8 mouse cellular contexts compared by ENCODE assay signal in the genomic region with DNA sequence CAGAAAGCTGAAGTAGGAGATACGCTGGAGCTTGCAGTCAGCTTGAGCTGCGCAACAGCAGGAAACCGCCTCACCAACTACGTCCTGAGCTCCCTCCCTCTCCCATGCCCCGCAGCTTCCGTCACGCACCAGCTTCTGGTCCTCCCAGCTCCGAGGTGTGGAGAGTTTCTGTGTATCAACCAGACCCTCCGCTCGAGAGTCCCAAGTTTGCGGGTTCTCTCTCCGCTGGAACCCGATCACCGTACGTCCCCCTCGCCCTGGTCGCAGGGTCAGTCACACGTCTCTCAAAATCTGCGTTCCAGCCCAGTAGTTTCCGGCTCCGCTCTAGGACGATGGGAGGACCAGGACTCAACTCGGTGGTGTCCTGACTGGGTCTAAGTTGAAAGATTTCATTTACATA. TPM values are rescaled to one million over a fixed set of nuclear protein-coding genes. Genes with fewer than 3 reads are reported as not detected.
DNase-seq lines count a peak whose midpoint lies in the region; ATAC-seq and TF ChIP-seq lines count a peak whose summit lies in the region.

Gene Zscan26, minus strand, starts transcription at position 282 of the 400 bp plus-strand sequence.

- peak within 1 kb of the TSS; percentile 79 for H3K4me3 ChIP-seq in forebrain, embryonic 13.5 days
- H3K4me3 ChIP-seq in liver, postnatal 0 days (ENCODE audit: low read depth, low read length): peak within 1 kb of the TSS; percentile 58
- peak within 1 kb of the TSS; percentile 77 for H3K4me3 ChIP-seq in neural tube, embryonic 14.5 days (ENCODE audit: low read depth, low read length)

- peaks cover 14% of the 10 kb centered on the region for H3K36me3 ChIP-seq in forebrain, embryonic 13.5 days (ENCODE audit: poor library complexity, severe bottlenecking)
- H3K36me3 ChIP-seq in liver, postnatal 0 days (replicated peaks; ENCODE audit: insufficient read depth, low read length): 0 out of 2 replicates have a peak, but pooled peaks cover 4% of the 10 kb centered on the region
- H3K36me3 ChIP-seq in neural tube, embryonic 14.5 days (ENCODE audit: control insufficient read depth, insufficient read depth, low read length): peaks cover 6% of the 10 kb centered on the region; the same call in 1 of the 2 replicates

- H3K9ac ChIP-seq in forebrain, embryonic 13.5 days: peak within 1 kb of the TSS; percentile 78
- peak within 1 kb of the TSS; percentile 61 for H3K9ac ChIP-seq in liver, postnatal 0 days (replicated peaks)
- peak within 1 kb of the TSS; percentile 67 for H3K9ac ChIP-seq in neural tube, embryonic 14.5 days (replicated peaks; ENCODE audit: low read depth, low read length)

- 0 out of 2 replicates have a peak, but pooled peaks have one; percentile 38 for TF ChIP-seq EP300 in liver, postnatal 0 days (IDR thresholded peaks at IDR 0.05; ENCODE audit: low read depth)

- no peak for TF ChIP-seq CTCF in liver, postnatal 0 days (IDR thresholded peaks at IDR 0.05; ENCODE audit: low read depth)

- intact Hi-C loops in heart, postnatal 10 days (cut with DNase I): loop anchor here (2.0 to 5.0 kb wide), 2 partner anchors 51 to 91 kb away; partner anchors contain the start of genes Zkscan3 and Zscan12

- H3K4me2 ChIP-seq in forebrain, embryonic 13.5 days: peak within 1 kb of the TSS; percentile 79
- peak within 1 kb of the TSS; percentile 75 for H3K4me2 ChIP-seq in liver, postnatal 0 days (ENCODE audit: low read depth, low read length)
- peak within 1 kb of the TSS; percentile 72 for H3K4me2 ChIP-seq in neural tube, embryonic 14.5 days (ENCODE audit: low read depth, low read length)

- H3K9me3 ChIP-seq in forebrain, embryonic 13.5 days (replicated peaks): no peaks in the 10 kb centered on the region
- H3K9me3 ChIP-seq in liver, postnatal 0 days (ENCODE audit: low read length): no peaks in the 10 kb centered on the region
- no peaks in the 10 kb centered on the region for H3K9me3 ChIP-seq in neural tube, embryonic 14.5 days (ENCODE audit: control insufficient read depth, low read length)

- ATAC-seq in forebrain, embryonic 13.5 days: peak; percentile 95
- peak; percentile 95 for ATAC-seq in liver, postnatal 0 days
- ATAC-seq in neural tube, embryonic 14.5 days (ENCODE audit: low read depth): peak; percentile 94

- H3K4me1 ChIP-seq in forebrain, embryonic 13.5 days: peaks cover 17% of the 10 kb centered on the region
- peaks cover 23% of the 10 kb centered on the region for H3K4me1 ChIP-seq in liver, postnatal 0 days (ENCODE audit: insufficient read depth)
- peaks cover 9% of the 10 kb centered on the region; the same call in 1 of the 2 replicates for H3K4me1 ChIP-seq in neural tube, embryonic 14.5 days (ENCODE audit: control insufficient read depth, insufficient read depth, low read length)

- peaks cover 16% of the 10 kb centered on the region; the same call in 1 of the 2 replicates for H3K27me3 ChIP-seq in forebrain, embryonic 13.5 days
- H3K27me3 ChIP-seq in liver, postnatal 0 days (ENCODE audit: insufficient read depth, low read length): no peaks in the 10 kb centered on the region
- H3K27me3 ChIP-seq in neural tube, embryonic 14.5 days (ENCODE audit: control insufficient read depth, insufficient read depth, low read length): no peaks in the 10 kb centered on the region

- H3K27ac ChIP-seq in forebrain, embryonic 13.5 days: peak within 1 kb of the TSS; percentile 74
- peak within 1 kb of the TSS; percentile 81 for H3K27ac ChIP-seq in liver, postnatal 0 days (ENCODE audit: low read depth)
- peak within 1 kb of the TSS; percentile 60; the same call in 1 of the 2 replicates for H3K27ac ChIP-seq in neural tube, embryonic 14.5 days (ENCODE audit: low read depth, low read length)

- peak; percentile 57 to 80 for DNase-seq in CD8-positive naive resting alpha-beta T cell, adult 2 months (ENCODE audit: low read depth in 2 of 2, low spot score in 2 of 2)
- DNase-seq in c-Kit-negative CD71-positive TER-119-positive erythroid progenitor cells, embryonic 14.5 days (ENCODE audit: low read depth, low spot score): peak; percentile 50
- DNase-seq in heart, postnatal 10 days: peak; percentile 89 to 93
- peak; percentile 80 for DNase-seq in large intestine, adult 2 months (ENCODE audit: low read depth, low spot score)
- DNase-seq in liver, postnatal 0 days: peak; percentile 85
- peak; percentile 77 for DNase-seq in testis, postnatal 10 days (ENCODE audit: low spot score)

- WGBS in forebrain, embryonic 13.5 days: under 1% methylated on average over 23 of the region's 23 CpGs
- WGBS in large intestine, adult 2 months: under 1% methylated on average over 23 of the region's 23 CpGs
- under 1% methylated on average over 23 of the region's 23 CpGs for WGBS in liver, postnatal 0 days (ENCODE audit: insufficient replicate concordance)
- under 1% methylated on average over 23 of the region's 23 CpGs for WGBS in neural tube, embryonic 14.5 days

RNA-seq across cellular contexts. Expression of gene Zscan26, which starts in this region (rescaled TPM):
- polyA plus RNA-seq in forebrain, embryonic 13.5 days (2015; fragmentation: Nextera tagmentation; extraction: Ambion mirVana): 21.7 and 25.4 TPM in 2 replicates
- 10 to 100 TPM; 20.6 to 22.4 TPM for total RNA-seq in heart, postnatal 10 days (2021)
- 8.3 and 11.0 TPM in 2 replicates for polyA plus RNA-seq in large intestine, adult 2 months (2012; rRNA removed)
- 13.3 and 15.2 TPM in 2 replicates for polyA plus RNA-seq in liver, postnatal 0 days (2015; fragmentation: Nextera tagmentation; extraction: Ambion mirVana)
- polyA plus RNA-seq in neural tube, embryonic 14.5 days (2014; fragmentation: Nextera tagmentation; extraction: Ambion mirVana): 23.0 and 25.3 TPM in 2 replicates

Comparison
In these comparisons a context has a peak if more than half of its experiments do, and no peak if none do; other contexts are left out.
1. Peak in every context shown above with its lines: DNase-seq, ATAC-seq, H3K4me3 ChIP-seq and H3K27ac ChIP-seq.